Mouse (Mus musculus) heart, embryonic 11.5 days (tissue): ENCODE results near the gene Gm49369. TPM values are rescaled to one million over a fixed set of nuclear protein-coding genes. Genes with fewer than 3 reads are reported as not detected.
A peak's percentile ranks its signal among the peaks of the same experiment; 100 is the strongest.

Source experiments
- ATAC-seq: fragments of 200-750 bp; cut with Nextera tagmentation; replicated peaks from 2 replicates; pipeline ENCODE4 v1.8.0; 2017; ENCODE audit warnings: moderate library complexity; ENCODE audit not compliant: insufficient number of reproducible peaks, low FRiP score, low TSS enrichment
- H3K27ac ChIP-seq: fragments of 300-500 bp; sonication (generic); 2 replicates; pipeline ENCODE4 v1.5.1; 2014; ENCODE audit warnings: mild to moderate bottlenecking, low read depth, low read length
- H3K27me3 ChIP-seq: fragments of 300-500 bp; sonication (generic); 2 replicates; pipeline ENCODE4 v1.6.1; 2014; ENCODE audit warnings: mild to moderate bottlenecking, low read length, mixed read lengths; ENCODE audit not compliant: control insufficient read depth, insufficient read depth
- H3K36me3 ChIP-seq: fragments of 300-500 bp; sonication (generic); 2 replicates; pipeline ENCODE4 v1.6.1; 2014; ENCODE audit warnings: mild to moderate bottlenecking, low read length, moderate library complexity, mixed read lengths; ENCODE audit not compliant: control insufficient read depth, insufficient read depth
- H3K4me1 ChIP-seq: fragments of 300-500 bp; sonication (generic); 2 replicates; pipeline ENCODE4 v1.6.1; 2014; ENCODE audit warnings: low read length; ENCODE audit not compliant: control insufficient read depth, insufficient read depth
- H3K4me2 ChIP-seq: fragments of 300-500 bp; sonication (generic); 2 replicates; pipeline ENCODE4 v1.6.1; 2014; ENCODE audit warnings: mild to moderate bottlenecking, moderate library complexity
- H3K4me3 ChIP-seq: fragments of 300-500 bp; sonication (generic); 2 replicates; pipeline ENCODE4 v1.5.1; 2014; ENCODE audit warnings: low read depth, low read length
- H3K9ac ChIP-seq: fragments of 300-500 bp; sonication (generic); 2 replicates; pipeline ENCODE4 v1.6.1; 2014; ENCODE audit warnings: mild to moderate bottlenecking, low read depth, low read length, moderate library complexity
- H3K9me3 ChIP-seq: fragments of 300-500 bp; sonication (generic); replicated peaks from 2 replicates; pipeline ENCODE4 v1.6.1; 2016; ENCODE audit warnings: low read length; ENCODE audit not compliant: control insufficient read depth
- WGBS: fragments of 180-500 bp; shearing (Covaris S2); extraction: QIAGEN DNeasy Blood & Tissue Kit; methylation state at CpG from one replicate; pipeline ENCODE4 v1.1.7; 2014; ENCODE audit not compliant: insufficient replicate concordance; 5-methylcytosine and 5-hydroxymethylcytosine counted together
- polyA plus RNA-seq: library from polyadenylated mRNA; unstranded; fragments of >200 nt; fragmentation: Nextera tagmentation; extraction: Ambion mirVana; gene quantifications from 2 replicates; pipeline ENCODE4 v1.2.1, GENCODE M21; 2014

Gm49369 gene
- polyA plus RNA-seq, 1 experiment from 2014 or later, result not detected

DNA sequence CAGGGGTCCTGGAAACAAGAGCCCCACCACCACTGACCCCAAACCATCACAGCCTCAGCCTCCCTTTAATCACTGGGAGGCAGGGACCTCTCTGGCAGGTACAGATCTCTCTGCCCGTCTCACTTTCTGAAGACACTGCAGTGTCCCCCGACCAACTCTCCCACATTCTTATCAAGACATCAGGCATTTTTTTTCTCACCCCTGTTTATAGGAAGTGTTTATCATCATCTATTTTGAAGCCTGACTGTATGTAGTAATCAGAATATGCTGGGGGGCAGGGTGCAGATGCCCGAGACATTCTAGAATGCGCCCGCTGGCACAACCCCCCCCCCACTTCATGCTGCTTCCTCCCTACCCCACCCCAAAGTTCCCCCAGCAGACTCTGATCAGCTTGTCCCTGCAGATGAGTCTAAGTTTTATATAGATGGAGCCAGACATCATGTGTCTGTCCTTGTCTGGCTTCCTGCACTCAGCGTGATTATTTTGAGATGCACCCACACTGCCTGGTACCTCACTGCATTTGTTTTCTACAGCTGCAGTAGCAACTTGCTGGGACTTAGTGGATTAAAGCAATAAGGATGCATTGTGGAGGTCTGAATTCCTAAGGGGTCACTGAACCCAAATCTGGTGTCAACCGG lies 17.8 kb upstream of the Gm49369 start:
- no peak overlapping the region for H3K27ac ChIP-seq
- H3K36me3 ChIP-seq, result no peaks in the 10 kb centered on the region
- peaks cover 7% of the 10 kb centered on the region for H3K4me1 ChIP-seq
- H3K27me3 ChIP-seq, result no peaks in the 10 kb centered on the region
- no peak overlapping the region for H3K9ac ChIP-seq
- ATAC-seq, result no peak
- no peaks in the 10 kb centered on the region for H3K9me3 ChIP-seq
- H3K4me3 ChIP-seq, result no peak overlapping the region
- WGBS, result 67% methylated on average over 7 of the region's 7 CpGs
- no peak overlapping the region for H3K4me2 ChIP-seq

GRCm38 (mm10) chr7:142399250-142399649 lies 16.8 kb upstream of the Gm49369 start:
- ATAC-seq, result no peak
- Histone ChIP-seq H3K9ac (no peak overlapping the region), H3K27ac (no peak overlapping the region), H3K4me1 (peaks cover 7% of the 10 kb centered on the region), H3K4me3 (no peak overlapping the region), H3K27me3 (no peaks in the 10 kb centered on the region), H3K9me3 (no peaks in the 10 kb centered on the region), H3K4me2 (no peak overlapping the region), H3K36me3 (no peaks in the 10 kb centered on the region)
- 67% methylated on average over 1 of the region's 1 CpGs for WGBS

- no peak for ATAC-seq
- H3K9me3 ChIP-seq, result no peaks in the 10 kb centered on the region
- H3K9ac ChIP-seq, result no peak overlapping the region
- H3K4me2 ChIP-seq, result no peak overlapping the region
- H3K4me1 ChIP-seq, result peaks cover 7% of the 10 kb centered on the region
- H3K27me3 ChIP-seq, result no peaks in the 10 kb centered on the region
- no peak overlapping the region for H3K27ac ChIP-seq
- no peak overlapping the region for H3K4me3 ChIP-seq
- no peaks in the 10 kb centered on the region for H3K36me3 ChIP-seq
- 51% methylated on average over 2 of the region's 2 CpGs for WGBS
Observed at GRCm38 (mm10) chr7:142398052-142398451, 15.6 kb upstream of the Gm49369 start.

DNA sequence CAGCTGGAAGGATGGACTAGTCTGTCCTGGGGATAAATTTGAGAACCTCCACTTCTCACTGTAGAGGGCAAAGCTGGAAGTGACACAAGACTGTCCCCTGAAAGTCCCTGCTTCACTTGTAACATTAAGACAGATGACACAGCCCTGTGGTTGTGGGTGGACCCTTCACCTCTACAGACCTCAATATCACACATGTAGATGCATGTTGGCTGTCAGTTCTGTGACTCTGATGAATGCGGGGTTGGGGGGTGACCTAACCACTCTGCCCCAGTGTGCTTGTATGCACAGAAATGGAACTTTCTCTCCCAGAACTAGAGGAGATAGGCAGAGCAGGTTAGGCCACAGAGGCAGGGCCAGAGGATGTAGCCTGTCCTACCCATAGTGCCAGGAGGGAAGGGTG lies 14.1 kb upstream of the Gm49369 start:
- H3K27me3 ChIP-seq, result no peaks in the 10 kb centered on the region
- peaks cover 7% of the 10 kb centered on the region for H3K4me1 ChIP-seq
- no peak overlapping the region for H3K27ac ChIP-seq
- no peak overlapping the region for H3K4me3 ChIP-seq
- H3K4me2 ChIP-seq, result no peak overlapping the region
- 87% methylated on average over 1 of the region's 1 CpGs for WGBS
- no peak for ATAC-seq
- no peaks in the 10 kb centered on the region for H3K9me3 ChIP-seq
- H3K36me3 ChIP-seq, result no peaks in the 10 kb centered on the region
- no peak overlapping the region for H3K9ac ChIP-seq

- 71% methylated on average over 4 of the region's 4 CpGs for WGBS
- Histone ChIP-seq H3K36me3 (no peaks in the 10 kb centered on the region), H3K9me3 (no peaks in the 10 kb centered on the region), H3K4me3 (no peak overlapping the region), H3K4me2 (no peak overlapping the region), H3K4me1 (peaks cover 6% of the 10 kb centered on the region), H3K9ac (no peak overlapping the region), H3K27ac (no peak overlapping the region), H3K27me3 (no peaks in the 10 kb centered on the region)
- ATAC-seq, result no peak
Observed at GRCm38 (mm10) chr7:142395472-142395871, 13.0 kb upstream of the Gm49369 start.

GRCm38 (mm10) chr7:142394261-142395190 lies 12.1 kb upstream of the Gm49369 start:
- no peak for ATAC-seq
- no peak overlapping the region for H3K27ac ChIP-seq
- WGBS, result 69% methylated on average over 6 of the region's 6 CpGs
- H3K4me2 ChIP-seq, result no peak overlapping the region
- H3K4me3 ChIP-seq, result no peak overlapping the region
- H3K9me3 ChIP-seq, result no peaks in the 10 kb centered on the region
- H3K9ac ChIP-seq, result no peak overlapping the region
- H3K27me3 ChIP-seq, result no peaks in the 10 kb centered on the region
- H3K4me1 ChIP-seq, result peaks cover 5% of the 10 kb centered on the region
- H3K36me3 ChIP-seq, result no peaks in the 10 kb centered on the region

- Histone ChIP-seq H3K27ac (no peak overlapping the region), H3K4me2 (no peak overlapping the region), H3K4me1 (peaks cover 3% of the 10 kb centered on the region), H3K9me3 (no peaks in the 10 kb centered on the region), H3K4me3 (no peak overlapping the region), H3K9ac (no peak overlapping the region), H3K36me3 (no peaks in the 10 kb centered on the region), H3K27me3 (no peaks in the 10 kb centered on the region)
- peak; percentile 74 for ATAC-seq
- WGBS, result 32% methylated on average over 4 of the region's 4 CpGs
Observed at GRCm38 (mm10) chr7:142393191-142393590, 10.7 kb upstream of the Gm49369 start.

DNA sequence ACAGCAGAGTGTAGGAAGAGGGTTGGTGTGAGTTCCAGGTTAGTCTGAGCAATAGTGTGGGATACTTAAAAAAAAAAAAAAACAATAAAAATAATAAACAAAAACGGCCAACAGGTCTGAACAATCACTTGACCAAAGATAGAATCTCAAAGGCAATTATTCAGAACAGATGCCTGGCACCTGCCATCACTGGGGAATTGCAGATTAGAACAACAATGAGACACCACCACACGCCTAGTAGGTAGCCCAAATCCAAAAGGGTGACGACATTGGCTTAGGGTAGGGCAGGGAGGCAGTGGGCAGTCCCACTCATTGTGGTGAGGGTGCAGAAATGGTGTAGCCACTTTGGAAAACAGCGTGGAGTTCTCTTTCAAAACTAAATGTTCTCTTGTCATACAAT lies 9.1 kb upstream of the Gm49369 start:
- no peak for ATAC-seq
- 55% methylated on average over 4 of the region's 4 CpGs for WGBS
- H3K27me3 ChIP-seq, result no peaks in the 10 kb centered on the region

More for the DNA sequence above, 9.1 kb upstream of the Gm49369 start:
- Histone ChIP-seq H3K27ac (no peak overlapping the region), H3K9ac (no peak overlapping the region), H3K4me1 (peaks cover 5% of the 10 kb centered on the region), H3K9me3 (no peaks in the 10 kb centered on the region), H3K36me3 (no peaks in the 10 kb centered on the region), H3K4me3 (no peak overlapping the region), H3K4me2 (no peak overlapping the region)
